In the genomic region with DNA sequence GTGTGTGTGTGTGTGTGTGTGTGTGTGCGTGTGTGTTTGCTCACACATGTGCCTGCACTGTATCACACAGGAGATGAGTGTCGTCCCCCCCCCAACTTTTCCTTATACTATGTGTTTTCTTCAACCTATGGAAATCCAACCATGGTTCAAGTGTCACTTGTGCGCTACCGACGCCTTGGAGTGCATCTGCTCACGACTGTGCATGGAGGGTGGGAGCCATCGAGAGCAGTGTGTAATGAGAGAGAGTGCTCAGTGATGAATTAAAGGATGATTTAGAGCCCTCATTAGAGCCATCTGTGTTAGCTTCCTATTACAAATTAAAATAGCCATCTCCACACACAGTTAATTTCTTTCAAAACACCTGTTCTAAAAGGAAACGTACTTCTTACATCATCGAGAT, we compare ENCODE assay signal across 27 mouse cellular contexts.
A peak's percentile ranks its signal among the peaks of the same experiment; 100 is the strongest.
DNase-seq lines count a peak whose midpoint lies in the region; ATAC-seq and TF ChIP-seq lines count a peak whose summit lies in the region.
"Had no signal": no experiment of that assay in that cellular context is flagged by ENCODE, and none has a peak within 500 bp of the region (broad histone marks: within the 10 kb centered on the region; RNA-seq: fewer than 3 reads in every experiment).

No protein-coding gene starts in this region.

- H3K9me3 ChIP-seq in forebrain, embryonic 14.5 days (replicated peaks; ENCODE audit: control insufficient read depth, low read length) = no peaks in the 10 kb centered on the region
- no peaks in the 10 kb centered on the region for H3K9me3 ChIP-seq in forebrain, embryonic 11.5 days (ENCODE audit: control insufficient read depth, low read length)
- H3K9me3 ChIP-seq in forebrain, embryonic 15.5 days = no peaks in the 10 kb centered on the region
- no peaks in the 10 kb centered on the region; the same call in 1 of the 2 replicates for H3K9me3 ChIP-seq in heart, embryonic 12.5 days (replicated peaks)
- H3K9me3 ChIP-seq in heart, embryonic 10.5 days = no peaks in the 10 kb centered on the region
- H3K9me3 ChIP-seq: embryonic facial prominence, embryonic 10.5 days; embryonic facial prominence, embryonic 13.5 days; heart, embryonic 13.5 days; intestine, embryonic 15.5 days had no signal

- peak; percentile 33 for DNase-seq in forebrain, embryonic 14.5 days (ENCODE audit: low spot score)
- DNase-seq in forebrain, embryonic 11.5 days (ENCODE audit: low spot score) = no peak
- peak; percentile 53 for DNase-seq in brain, embryonic 14.5 days (ENCODE audit: low read depth)
- DNase-seq in heart, embryonic 10.5 days (ENCODE audit: low spot score) = no peak
- DNase-seq: adrenal gland, adult 2 months; adrenal gland, postnatal 14 days; cerebellum, adult 11-12 months; cerebellum, adult 8-10 months; cerebellum, postnatal 10 days; cerebellum, postnatal 36 days; embryo, embryonic 11 days; gastrocnemius, adult 2 months; gastrocnemius, postnatal 14 days; heart, adult 11 months; heart, postnatal 14 days; heart, postnatal 4 days; kidney, adult 11 months had no signal

- no peak for TF ChIP-seq CTCF in brain, embryonic 14.5 days (IDR thresholded peaks at IDR 0.05; ENCODE audit: borderline replicate concordance, extremely low read depth, insufficient read depth, insufficient read length)

- no peaks in the 10 kb centered on the region for H3K27me3 ChIP-seq in forebrain, embryonic 14.5 days (replicated peaks; ENCODE audit: control insufficient read depth, insufficient read depth, low read length)
- H3K27me3 ChIP-seq in forebrain, embryonic 11.5 days (ENCODE audit: control insufficient read depth, insufficient read depth, low read length) = no peaks in the 10 kb centered on the region
- H3K27me3 ChIP-seq in forebrain, embryonic 15.5 days = no peaks in the 10 kb centered on the region
- no peaks in the 10 kb centered on the region for H3K27me3 ChIP-seq in heart, embryonic 12.5 days (replicated peaks)
- H3K27me3 ChIP-seq in heart, embryonic 10.5 days (ENCODE audit: insufficient read depth, poor library complexity, severe bottlenecking) = no peaks in the 10 kb centered on the region
- H3K27me3 ChIP-seq: embryonic facial prominence, embryonic 13.5 days; heart, embryonic 13.5 days; hindbrain, embryonic 12.5 days; intestine, embryonic 15.5 days had no signal

- no peaks in the 10 kb centered on the region for H3K4me1 ChIP-seq in forebrain, embryonic 14.5 days (ENCODE audit: control insufficient read depth, insufficient read depth, low read length)
- H3K4me1 ChIP-seq in forebrain, embryonic 11.5 days (replicated peaks; ENCODE audit: control insufficient read depth, insufficient read depth, low read length) = no peaks in the 10 kb centered on the region
- no peaks in the 10 kb centered on the region for H3K4me1 ChIP-seq in forebrain, embryonic 15.5 days
- H3K4me1 ChIP-seq in heart, embryonic 12.5 days (replicated peaks) = no peaks in the 10 kb centered on the region
- no peaks in the 10 kb centered on the region for H3K4me1 ChIP-seq in heart, embryonic 10.5 days
- H3K4me1 ChIP-seq: embryonic facial prominence, embryonic 13.5 days; heart, embryonic 13.5 days; intestine, embryonic 15.5 days had no signal

- no peak for ATAC-seq in forebrain, embryonic 14.5 days
- ATAC-seq in forebrain, embryonic 11.5 days (replicated peaks; ENCODE audit: low FRiP score) = no peak
- 0 out of 2 replicates have a peak, but pooled peaks have one; percentile 53 for ATAC-seq in forebrain, embryonic 15.5 days (replicated peaks)
- ATAC-seq in heart, embryonic 12.5 days (ENCODE audit: insufficient number of reproducible peaks, low FRiP score) = no peak
- ATAC-seq: CD4-positive, CD25-positive, alpha-beta regulatory T cell, adult 4 months; hindbrain, embryonic 16.5 days; intestine, embryonic 15.5 days had no signal

- H3K4me2 ChIP-seq in forebrain, embryonic 14.5 days (ENCODE audit: low read length) = no peak overlapping the region
- no peak overlapping the region for H3K4me2 ChIP-seq in forebrain, embryonic 11.5 days (ENCODE audit: low read depth, low read length, severe bottlenecking)
- H3K4me2 ChIP-seq in forebrain, embryonic 15.5 days (replicated peaks) = no peak overlapping the region
- H3K4me2 ChIP-seq in heart, embryonic 12.5 days = no peak overlapping the region
- H3K4me2 ChIP-seq: embryonic facial prominence, embryonic 13.5 days; heart, embryonic 13.5 days; hindbrain, embryonic 12.5 days; intestine, embryonic 15.5 days had no signal

- H3K4me3 ChIP-seq in forebrain, embryonic 14.5 days (ENCODE audit: low read depth, low read length) = no peak overlapping the region
- H3K4me3 ChIP-seq in forebrain, embryonic 11.5 days (ENCODE audit: low read depth, low read length) = no peak overlapping the region
- H3K4me3 ChIP-seq in forebrain, embryonic 15.5 days = no peak overlapping the region
- H3K4me3 ChIP-seq in heart, embryonic 12.5 days = no peak overlapping the region
- H3K4me3 ChIP-seq in heart, embryonic 10.5 days = no peak overlapping the region
- H3K4me3 ChIP-seq: embryonic facial prominence, embryonic 10.5 days; embryonic facial prominence, embryonic 13.5 days; erythroblast, embryonic 14.5 days; gastrocnemius, adult 2 months; heart, embryonic 13.5 days; hindbrain, embryonic 12.5 days; intestine, embryonic 15.5 days had no signal

- H3K36me3 ChIP-seq in forebrain, embryonic 14.5 days (ENCODE audit: control insufficient read depth, insufficient read depth, low read length) = no peaks in the 10 kb centered on the region
- H3K36me3 ChIP-seq in forebrain, embryonic 11.5 days (ENCODE audit: control insufficient read depth, insufficient read depth, low read length) = no peaks in the 10 kb centered on the region
- H3K36me3 ChIP-seq in forebrain, embryonic 15.5 days = no peaks in the 10 kb centered on the region
- H3K36me3 ChIP-seq in heart, embryonic 12.5 days = no peaks in the 10 kb centered on the region
- no peaks in the 10 kb centered on the region for H3K36me3 ChIP-seq in heart, embryonic 10.5 days
- H3K36me3 ChIP-seq: embryonic facial prominence, embryonic 10.5 days; embryonic facial prominence, embryonic 13.5 days; heart, embryonic 13.5 days; hindbrain, embryonic 12.5 days; intestine, embryonic 15.5 days had no signal

- no peak overlapping the region for H3K27ac ChIP-seq in forebrain, embryonic 14.5 days (ENCODE audit: low read depth, low read length)
- H3K27ac ChIP-seq in forebrain, embryonic 11.5 days (ENCODE audit: low read depth, low read length) = no peak overlapping the region
- no peak overlapping the region for H3K27ac ChIP-seq in forebrain, embryonic 15.5 days (replicated peaks)
- H3K27ac ChIP-seq in heart, embryonic 12.5 days (ENCODE audit: poor library complexity, severe bottlenecking) = no peak overlapping the region
- H3K27ac ChIP-seq in heart, embryonic 10.5 days = no peak overlapping the region
- H3K27ac ChIP-seq: embryonic facial prominence, embryonic 10.5 days; embryonic facial prominence, embryonic 13.5 days; gastrocnemius, adult 2 months; heart, embryonic 13.5 days; hindbrain, embryonic 12.5 days; intestine, embryonic 15.5 days had no signal

- TF ChIP-seq POLR2A in brain, embryonic 14.5 days (IDR thresholded peaks at IDR 0.05; ENCODE audit: borderline replicate concordance, extremely low read depth, insufficient read depth, insufficient read length, poor library complexity, severe bottlenecking) = no peak

- H3K9ac ChIP-seq in forebrain, embryonic 14.5 days (ENCODE audit: low read length) = no peak overlapping the region
- no peak overlapping the region for H3K9ac ChIP-seq in forebrain, embryonic 11.5 days (ENCODE audit: low read length)
- H3K9ac ChIP-seq in forebrain, embryonic 15.5 days (replicated peaks) = no peak overlapping the region
- no peak overlapping the region for H3K9ac ChIP-seq in heart, embryonic 12.5 days
- H3K9ac ChIP-seq: embryonic facial prominence, embryonic 13.5 days; heart, embryonic 13.5 days; hindbrain, embryonic 12.5 days; intestine, embryonic 15.5 days had no signal

- 73% methylated on average over 9 of the region's 9 CpGs for WGBS in forebrain, embryonic 14.5 days
- 87% methylated on average over 9 of the region's 9 CpGs for WGBS in forebrain, embryonic 11.5 days
- 70% methylated on average over 9 of the region's 9 CpGs for WGBS in forebrain, embryonic 15.5 days
- 89% methylated on average over 9 of the region's 9 CpGs for WGBS in heart, embryonic 12.5 days
- 90% methylated on average over 9 of the region's 9 CpGs for WGBS in heart, embryonic 10.5 days

Comparison
In these comparisons a context has a peak if more than half of its experiments do, and no peak if none do; other contexts are left out.
1. DNase-seq: peak in forebrain, embryonic 14.5 days (single experiment) and brain, embryonic 14.5 days (single experiment); none in forebrain, embryonic 11.5 days (single experiment) and heart, embryonic 10.5 days (single experiment).